Mouse (Mus musculus) E14TG2a.4 (cell line): ENCODE measurements at regions not wholly inside any gene's neighbourhood (a gene's known extent, or its start where the extent isn't known, plus 50 kb on each side); places are given as distances from the start of the nearest gene placed in this dataset.

Experiments
- CTCF ChIP-seq: conservative IDR thresholded peaks from 2 replicates; pipeline ENCODE4 v1.5.1; 2014; ENCODE audit warnings: low read length
- NANOG ChIP-seq: IDR thresholded peaks from 2 replicates; pipeline ENCODE4 v1.6.1; 2014; ENCODE audit warnings: borderline replicate concordance, low read length, mixed read lengths
- POU5F1 ChIP-seq: IDR thresholded peaks from 2 replicates; pipeline ENCODE4 v1.6.1; 2014; ENCODE audit warnings: low read length, borderline replicate concordance

GRCm38 (mm10) chr13:28573364-28573763 is 316.0 kb downstream of the Gm11361 start:
- TF ChIP-seq CTCF (no peak), NANOG (no peak), POU5F1 (no peak)
